Mouse (Mus musculus): ENCODE data around the gene Sem1.

- TF ChIP-seq POLR2A (IDR thresholded peaks at IDR 0.05; ENCODE audit: low read depth, low read length) (no peak), CTCF (IDR thresholded peaks at IDR 0.05; ENCODE audit: extremely low read depth, insufficient read length, insufficient replicate concordance, low read depth, low read length) (no peak)
Observed at GRCm38 (mm10) chr6:6543606-6544254, 34.7 kb downstream of the Sem1 start.

Data from small intestine, adult 2 months (tissue).